ENCODE assay signal across 28 mouse cellular contexts in genomic region chr2:44081241-44081640, GRCm38 (mm10).
DNase-seq lines count a peak whose midpoint lies in the region; ATAC-seq and TF ChIP-seq lines count a peak whose summit lies in the region.
"Had no signal": no experiment of that assay in that cellular context is flagged by ENCODE, and none has a peak within 500 bp of the region (broad histone marks: within the 10 kb centered on the region; RNA-seq: fewer than 3 reads in every experiment).

No protein-coding gene starts in this region.

- TF ChIP-seq EP300 in MEL (IDR thresholded peaks at IDR 0.05; ENCODE audit: low read depth in 1 of 2, low read length in 2 of 2) = no peak

- H3K79me2 ChIP-seq in MEL (ENCODE audit: control insufficient read depth, insufficient read depth, low read length, poor library complexity) = no peaks in the 10 kb centered on the region

- no peak for ATAC-seq in heart, embryonic 11.5 days (replicated peaks; ENCODE audit: insufficient number of reproducible peaks, low FRiP score, low TSS enrichment)
- peak; percentile 63 for ATAC-seq in neural tube, embryonic 14.5 days (ENCODE audit: low read depth)
- ATAC-seq: activated CD4-positive, CD25-positive, alpha-beta regulatory T cell, adult 4 months; CD4-positive, CD25-positive, alpha-beta regulatory T cell, adult 4 months; forebrain, embryonic 14.5 days; forebrain, embryonic 16.5 days; Patski had no signal

- no peaks in the 10 kb centered on the region for H3K4me1 ChIP-seq in heart, embryonic 11.5 days (ENCODE audit: control insufficient read depth, insufficient read depth, low read length)
- H3K4me1 ChIP-seq in MEL (ENCODE audit: control insufficient read depth in 1 of 2, insufficient read depth in 2 of 2, low read length in 2 of 2) = peaks cover 0 to 2% of the 10 kb centered on the region in 2 experiments; a peak in 1 of 4 replicates
- no peaks in the 10 kb centered on the region for H3K4me1 ChIP-seq in neural tube, embryonic 14.5 days (ENCODE audit: control insufficient read depth, insufficient read depth, low read length)
- H3K4me1 ChIP-seq: embryonic facial prominence, embryonic 13.5 days; embryonic facial prominence, embryonic 15.5 days; forebrain, embryonic 12.5 days had no signal

- no peaks in the 10 kb centered on the region for H3K36me3 ChIP-seq in heart, embryonic 11.5 days (ENCODE audit: control insufficient read depth, insufficient read depth, low read length)
- H3K36me3 ChIP-seq in MEL (ENCODE audit: control insufficient read depth in 1 of 2, insufficient read depth in 2 of 2, low read length in 2 of 2) = no peaks in the 10 kb centered on the region
- H3K36me3 ChIP-seq in neural tube, embryonic 14.5 days (ENCODE audit: control insufficient read depth, insufficient read depth, low read length) = no peaks in the 10 kb centered on the region
- H3K36me3 ChIP-seq: embryonic facial prominence, embryonic 13.5 days; embryonic facial prominence, embryonic 15.5 days; forebrain, embryonic 10.5 days; forebrain, embryonic 12.5 days; G1E had no signal

- no peak for TF ChIP-seq POLR2A in MEL (IDR thresholded peaks at IDR 0.05; ENCODE audit: control insufficient read depth in 1 of 2, insufficient read depth in 1 of 2, low read depth in 1 of 2, low read length in 2 of 2, poor library complexity in 1 of 2)

- H3K4me3 ChIP-seq in heart, embryonic 11.5 days (ENCODE audit: low read depth, low read length) = no peak overlapping the region
- H3K4me3 ChIP-seq in MEL (ENCODE audit: control insufficient read depth in 1 of 2, insufficient read depth in 1 of 2, low read depth in 2 of 2, low read length in 2 of 2) = no peak overlapping the region
- no peak overlapping the region for H3K4me3 ChIP-seq in neural tube, embryonic 14.5 days (ENCODE audit: low read depth, low read length)
- H3K4me3 ChIP-seq: embryonic facial prominence, embryonic 13.5 days; embryonic facial prominence, embryonic 15.5 days; erythroblast, embryonic 14.5 days; forebrain, embryonic 10.5 days; forebrain, embryonic 12.5 days had no signal

- no peaks in the 10 kb centered on the region for H3K27me3 ChIP-seq in heart, embryonic 11.5 days (ENCODE audit: control insufficient read depth, insufficient read depth, low read length)
- H3K27me3 ChIP-seq in MEL (ENCODE audit: control insufficient read depth in 1 of 2, insufficient read depth in 2 of 2, low read length in 2 of 2) = no peaks in the 10 kb centered on the region
- no peaks in the 10 kb centered on the region for H3K27me3 ChIP-seq in neural tube, embryonic 14.5 days (ENCODE audit: control insufficient read depth, insufficient read depth, low read length)
- H3K27me3 ChIP-seq: CH12.LX; embryonic facial prominence, embryonic 13.5 days; embryonic facial prominence, embryonic 15.5 days; forebrain, embryonic 12.5 days had no signal

- no peak overlapping the region for H3K27ac ChIP-seq in heart, embryonic 11.5 days (ENCODE audit: low read depth, low read length)
- no peak overlapping the region for H3K27ac ChIP-seq in MEL (ENCODE audit: control insufficient read depth, low read depth, low read length)
- no peak overlapping the region for H3K27ac ChIP-seq in neural tube, embryonic 14.5 days (ENCODE audit: low read depth, low read length)
- H3K27ac ChIP-seq: embryonic facial prominence, embryonic 13.5 days; embryonic facial prominence, embryonic 15.5 days; forebrain, embryonic 10.5 days; forebrain, embryonic 12.5 days had no signal

- no peak overlapping the region for H3K9ac ChIP-seq in heart, embryonic 11.5 days (ENCODE audit: low read depth, low read length)
- H3K9ac ChIP-seq in MEL (ENCODE audit: control insufficient read depth, low read depth, low read length, poor library complexity, severe bottlenecking) = no peak overlapping the region
- no peak overlapping the region for H3K9ac ChIP-seq in neural tube, embryonic 14.5 days (replicated peaks; ENCODE audit: low read depth, low read length)
- H3K9ac ChIP-seq: embryonic facial prominence, embryonic 13.5 days; embryonic facial prominence, embryonic 15.5 days; forebrain, embryonic 12.5 days had no signal

- 79% methylated on average over 4 of the region's 4 CpGs for WGBS in heart, embryonic 11.5 days (ENCODE audit: insufficient replicate concordance)
- WGBS in neural tube, embryonic 14.5 days = 42% methylated on average over 4 of the region's 4 CpGs

- no peak for TF ChIP-seq RAD21 in MEL (IDR thresholded peaks at IDR 0.05; ENCODE audit: low read depth, low read length)

- H3K9me3 ChIP-seq in heart, embryonic 11.5 days (replicated peaks; ENCODE audit: control insufficient read depth, low read length) = no peaks in the 10 kb centered on the region
- no peaks in the 10 kb centered on the region for H3K9me3 ChIP-seq in MEL (replicated peaks; ENCODE audit: insufficient read depth, low read length)
- no peaks in the 10 kb centered on the region for H3K9me3 ChIP-seq in neural tube, embryonic 14.5 days (ENCODE audit: control insufficient read depth, low read length)
- H3K9me3 ChIP-seq: embryonic facial prominence, embryonic 13.5 days; embryonic facial prominence, embryonic 15.5 days; forebrain, embryonic 10.5 days; forebrain, embryonic 12.5 days; G1E had no signal

- H3K4me2 ChIP-seq in heart, embryonic 11.5 days = no peak overlapping the region
- no peak overlapping the region for H3K4me2 ChIP-seq in neural tube, embryonic 14.5 days (ENCODE audit: low read depth, low read length)
- H3K4me2 ChIP-seq: embryonic facial prominence, embryonic 13.5 days; embryonic facial prominence, embryonic 15.5 days; forebrain, embryonic 12.5 days had no signal

- no peak for TF ChIP-seq CTCF in MEL (IDR thresholded peaks at IDR 0.05 in 2 of 3, conservative IDR thresholded peaks at IDR 0.05 in 1 of 3; ENCODE audit: control insufficient read depth in 1 of 3, insufficient read depth in 1 of 3, low read depth in 2 of 3, low read length in 3 of 3, poor library complexity in 1 of 3, severe bottlenecking in 1 of 3)

- DNase-seq in heart, adult 11 months = peak; percentile 60
- peak; percentile 22 for DNase-seq in MEL (ENCODE audit: low read depth, low spot score)
- no peak for DNase-seq in cerebellum, adult 11-12 months
- DNase-seq in kidney, adult 11 months = no peak
- DNase-seq: adrenal gland, adult 8-10 months; adrenal gland, postnatal 14 days; adrenal gland, postnatal 36 days; B cell, adult 2 months; cerebellum, adult 18-20 months; cerebellum, adult 8-10 months; cerebellum, adult 9-11 months; cerebellum, postnatal 14 days; cerebellum, postnatal 36 days; embryo, embryonic 11 days had no signal

TF ChIP-seq in MEL, 35 proteins besides CTCF, POLR2A, EP300 and RAD21:
- TF ChIP-seq KAT2A (conservative IDR thresholded peaks at IDR 0.05; ENCODE audit: low read depth, low read length) (no peak), SMC3 (IDR thresholded peaks at IDR 0.05; ENCODE audit: low read depth, low read length) (no peak)

Comparison
In these comparisons a context has a peak if more than half of its experiments do, and no peak if none do; other contexts are left out.
1. DNase-seq: peak in heart, adult 11 months (single experiment) and MEL (single experiment); none in cerebellum, adult 11-12 months (single experiment) and kidney, adult 11 months (single experiment).